Mouse (Mus musculus) embryonic facial prominence, embryonic 13.5 days (tissue): ENCODE results near the gene Mtmr14. TPM values are rescaled to one million over a fixed set of nuclear protein-coding genes. Genes with fewer than 3 reads are reported as not detected.
A peak's percentile ranks its signal among the peaks of the same experiment; 100 is the strongest.

Experiments used
- ATAC-seq: fragments of 200-750 bp; cut with Nextera tagmentation; 2 replicates; pipeline ENCODE4 v1.8.0; 2017; ENCODE audit warnings: low read depth; ENCODE audit not compliant: insufficient number of reproducible peaks, insufficient read depth, low FRiP score, low TSS enrichment
- H3K27ac ChIP-seq: fragments of 300-500 bp; sonication (generic); 2 replicates; pipeline ENCODE4 v1.5.1; 2015; ENCODE audit warnings: moderate library complexity, mild to moderate bottlenecking, inconsistent platforms
- H3K27me3 ChIP-seq: fragments of 300-500 bp; sonication (generic); 2 replicates; pipeline ENCODE4 v1.6.1; 2015; ENCODE audit warnings: mild to moderate bottlenecking, inconsistent platforms
- H3K36me3 ChIP-seq: fragments of 300-500 bp; sonication (generic); 2 replicates; pipeline ENCODE4 v1.6.1; 2015; ENCODE audit warnings: mild to moderate bottlenecking, inconsistent platforms
- H3K4me1 ChIP-seq: fragments of 300-500 bp; sonication (generic); 2 replicates; pipeline ENCODE4 v1.6.1; 2015; ENCODE audit warnings: inconsistent platforms
- H3K4me2 ChIP-seq: fragments of 300-500 bp; sonication (generic); 2 replicates; pipeline ENCODE4 v1.6.1; 2015; ENCODE audit warnings: moderate library complexity, mild to moderate bottlenecking, inconsistent platforms
- H3K4me3 ChIP-seq: fragments of 300-500 bp; sonication (generic); 2 replicates; pipeline ENCODE4 v1.5.1; 2015; ENCODE audit warnings: mild to moderate bottlenecking, inconsistent platforms
- H3K9ac ChIP-seq: fragments of 300-500 bp; sonication (generic); 2 replicates; pipeline ENCODE4 v1.6.1; 2015; ENCODE audit warnings: mild to moderate bottlenecking, inconsistent platforms
- H3K9me3 ChIP-seq: fragments of 300-500 bp; sonication (generic); 2 replicates; pipeline ENCODE4 v1.6.1; 2016; ENCODE audit warnings: inconsistent platforms
- whole genome bisulfite sequencing: fragments of 180-500 bp; shearing (Covaris S2); methylation state at CpG from one replicate; pipeline ENCODE4 v1.1.7; 2015; ENCODE audit warnings: mixed read lengths; 5-methylcytosine and 5-hydroxymethylcytosine counted together
- polyA plus RNA-seq: library from polyadenylated mRNA; unstranded; fragments of >200 nt; fragmentation: Nextera tagmentation; extraction: Ambion mirVana; gene quantifications from 2 replicates; pipeline ENCODE4 v1.2.1, GENCODE M21; 2015

Mtmr14 gene
- polyA plus RNA-seq, 1 experiment from 2014 or later: 37.2 TPM

- no peak overlapping the region for H3K4me3 ChIP-seq
Observed at GRCm38 (mm10) chr6:113302258-113302657, 64.6 kb downstream of the Mtmr14 start.

DNA sequence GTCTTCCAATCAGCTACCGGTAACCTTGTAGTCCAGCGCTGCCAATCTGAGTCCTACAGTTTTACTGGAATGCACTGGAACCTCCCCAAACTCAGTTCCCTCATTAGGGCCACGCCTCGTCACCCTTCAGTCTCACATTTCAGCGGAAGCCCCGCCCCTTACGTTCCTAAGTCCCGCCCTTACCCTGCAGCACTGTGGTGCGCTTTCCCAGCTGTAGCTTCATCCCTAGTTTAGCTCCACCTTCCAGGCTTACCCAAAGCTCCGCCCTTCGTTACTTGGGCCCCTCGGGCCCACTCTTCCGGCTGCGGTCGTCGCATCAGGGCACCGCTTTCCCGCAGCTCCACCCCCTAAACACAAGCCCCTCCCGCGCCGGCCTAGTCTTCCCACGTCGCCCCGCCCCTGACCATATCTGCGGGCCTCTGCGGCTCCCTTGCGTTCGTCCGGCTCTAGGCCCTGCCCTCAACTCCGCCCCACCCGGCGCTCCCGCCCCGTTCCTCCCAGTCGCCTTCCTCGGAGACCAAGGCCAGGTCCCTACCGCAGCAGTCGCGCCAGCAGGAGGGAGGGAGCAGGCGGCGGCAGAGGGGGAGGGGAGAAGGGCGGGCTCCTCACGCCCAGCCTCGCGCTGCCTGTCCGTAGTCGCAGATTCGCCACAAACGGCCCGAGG, 68.8 kb downstream of the Mtmr14 start:
- Histone ChIP-seq H3K9ac (peak overlapping the region; percentile 97), H3K4me3 (peak overlapping the region; percentile 95), H3K4me2 (peak overlapping the region; percentile 99), H3K27ac (peak overlapping the region; percentile 99), H3K4me1 (peaks cover 21% of the 10 kb centered on the region), H3K36me3 (peaks cover 15% of the 10 kb centered on the region), H3K9me3 (no peaks in the 10 kb centered on the region), H3K27me3 (no peaks in the 10 kb centered on the region)
- WGBS: 2% methylated on average over 50 of the region's 50 CpGs
- ATAC-seq: peak; percentile 98

More at GRCm38 (mm10) chr6:113302258-113302657, 64.6 kb downstream of the Mtmr14 start:
- H3K36me3 ChIP-seq: no peaks in the 10 kb centered on the region
- peaks cover 7% of the 10 kb centered on the region; the same call in 1 of the 2 replicates for H3K4me1 ChIP-seq
- no peak overlapping the region for H3K9ac ChIP-seq
- H3K27me3 ChIP-seq: no peaks in the 10 kb centered on the region
- 28% methylated on average over 3 of the region's 3 CpGs for WGBS
- no peak for ATAC-seq
- H3K27ac ChIP-seq: no peak overlapping the region
- H3K9me3 ChIP-seq: no peaks in the 10 kb centered on the region
- H3K4me2 ChIP-seq: no peak overlapping the region

- Histone ChIP-seq H3K4me3 (peak within 1 kb of the TSS; percentile 95), H3K9ac (peak within 1 kb of the TSS; percentile 97), H3K27ac (peak within 1 kb of the TSS; percentile 99), H3K4me1 (peaks cover 21% of the 10 kb centered on the region), H3K36me3 (peaks cover 16% of the 10 kb centered on the region), H3K27me3 (no peaks in the 10 kb centered on the region), H3K9me3 (no peaks in the 10 kb centered on the region), H3K4me2 (peak within 1 kb of the TSS; percentile 99)
- under 1% methylated on average over 32 of the region's 32 CpGs for WGBS
- peak; percentile 63 for ATAC-seq
Observed at GRCm38 (mm10) chr6:113306986-113307349, 69.3 kb downstream of the Mtmr14 start, which contains the start of gene Brpf1. TSS of gene Brpf1 (plus strand) at chr6:113307137.

GRCm38 (mm10) chr6:113307481-113308121, 70.0 kb downstream of the Mtmr14 start:
- Histone ChIP-seq H3K4me1 (peaks cover 21% of the 10 kb centered on the region), H3K4me2 (peak overlapping the region; percentile 99), H3K27ac (peak overlapping the region; percentile 99), H3K9ac (peak overlapping the region; percentile 97), H3K9me3 (no peaks in the 10 kb centered on the region), H3K36me3 (peaks cover 22% of the 10 kb centered on the region), H3K4me3 (peak overlapping the region; percentile 95), H3K27me3 (no peaks in the 10 kb centered on the region)
- ATAC-seq: no peak; the same call in 1 of the 2 replicates
- WGBS: 1% methylated on average over 32 of the region's 34 CpGs

GRCm38 (mm10) chr6:113308141-113308540, 70.5 kb downstream of the Mtmr14 start:
- H3K27ac ChIP-seq: peak overlapping the region; percentile 99
- no peak for ATAC-seq
- 28% methylated on average over 5 of the region's 5 CpGs for WGBS

DNA sequence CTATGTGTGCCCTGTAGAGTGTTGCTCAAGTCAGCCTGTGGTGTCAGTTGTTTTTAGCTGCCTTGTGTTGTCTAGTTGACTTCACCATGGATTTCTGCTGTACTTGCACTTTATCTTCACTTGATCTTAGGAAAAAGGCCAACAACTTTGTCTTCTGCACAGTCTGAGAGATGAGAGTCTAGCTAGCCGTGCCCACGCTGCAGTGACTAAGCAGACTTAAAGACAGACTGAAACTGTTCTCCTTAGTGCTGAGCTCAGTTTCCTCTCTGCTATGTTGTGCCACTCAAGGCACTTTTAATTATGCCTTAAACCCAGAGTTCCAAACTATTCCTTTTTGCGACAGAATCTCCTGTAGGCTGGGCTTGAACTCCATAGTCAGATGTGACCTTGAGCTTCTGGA, 78.3 kb downstream of the Mtmr14 start:
- ATAC-seq: no peak
- Histone ChIP-seq H3K36me3 (peaks cover 90% of the 10 kb centered on the region), H3K4me1 (no peaks in the 10 kb centered on the region), H3K4me2 (no peak overlapping the region), H3K27me3 (no peaks in the 10 kb centered on the region), H3K27ac (no peak overlapping the region), H3K9ac (no peak overlapping the region), H3K9me3 (no peaks in the 10 kb centered on the region), H3K4me3 (no peak overlapping the region)
- WGBS: 97% methylated on average over 3 of the region's 3 CpGs

More at GRCm38 (mm10) chr6:113308141-113308540, 70.5 kb downstream of the Mtmr14 start:
- H3K9ac ChIP-seq: peak overlapping the region; percentile 97
- no peaks in the 10 kb centered on the region for H3K9me3 ChIP-seq
- peak overlapping the region; percentile 95 for H3K4me3 ChIP-seq
- peaks cover 21% of the 10 kb centered on the region for H3K4me1 ChIP-seq
- H3K36me3 ChIP-seq: peaks cover 26% of the 10 kb centered on the region
- peak overlapping the region; percentile 99 for H3K4me2 ChIP-seq
- H3K27me3 ChIP-seq: no peaks in the 10 kb centered on the region

DNA sequence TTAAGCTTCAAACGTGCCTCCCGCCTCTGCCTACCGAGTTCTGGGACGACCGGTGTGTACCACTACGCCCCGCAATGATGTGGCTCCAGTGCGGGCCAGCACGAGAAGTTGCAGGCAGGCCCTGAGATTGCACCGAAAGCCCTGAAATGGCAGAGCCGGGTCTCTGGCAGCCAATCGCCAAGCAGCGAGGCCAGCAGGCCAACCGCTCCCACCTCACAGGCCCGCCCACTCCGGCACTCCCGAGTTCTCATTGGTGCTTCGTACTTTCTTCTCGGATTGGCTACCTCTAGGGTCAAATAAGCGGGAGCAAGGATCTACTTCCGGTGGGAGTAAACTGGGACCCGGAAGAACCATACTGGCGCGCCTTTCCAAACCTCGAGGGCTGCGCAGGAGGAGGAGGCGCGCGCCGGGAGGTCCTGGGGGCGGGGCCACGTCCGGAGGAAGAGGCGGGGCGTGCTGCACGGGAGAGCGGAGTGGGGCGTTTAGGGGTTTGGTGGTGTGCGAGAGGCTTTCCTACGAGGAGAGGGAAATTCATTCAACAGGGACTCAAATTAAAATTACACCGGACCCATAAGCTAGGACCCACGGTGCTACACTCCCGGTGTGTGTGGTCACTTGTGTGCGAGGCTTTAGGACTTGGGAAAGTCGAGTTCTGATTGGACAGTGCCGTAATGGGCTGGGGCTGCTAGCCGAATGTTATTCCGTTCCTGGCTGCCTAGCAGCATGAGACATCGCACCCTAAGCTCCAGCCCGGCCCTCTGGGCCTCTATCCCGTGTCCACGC, 89.1 kb downstream of the Mtmr14 start, which contains the start of gene Ogg1:
Gene Ogg1 (plus strand): TSS at position 440 of the 783 bp plus-strand sequence.
- Histone ChIP-seq H3K9me3 (no peaks in the 10 kb centered on the region), H3K9ac (peak within 1 kb of the TSS; percentile 85), H3K27me3 (no peaks in the 10 kb centered on the region), H3K4me2 (peak within 1 kb of the TSS; percentile 93), H3K4me3 (peak within 1 kb of the TSS; percentile 66), H3K4me1 (peaks cover 9% of the 10 kb centered on the region), H3K27ac (peak within 1 kb of the TSS; percentile 94), H3K36me3 (peaks cover 58% of the 10 kb centered on the region)
- WGBS: under 1% methylated on average over 52 of the region's 52 CpGs
- peak; percentile 98 for ATAC-seq

- H3K27me3 ChIP-seq: no peaks in the 10 kb centered on the region
- no peak overlapping the region for H3K4me3 ChIP-seq
- peaks cover 50% of the 10 kb centered on the region for H3K36me3 ChIP-seq
- H3K9ac ChIP-seq: no peak overlapping the region
- 83% methylated on average over 1 of the region's 1 CpGs for WGBS
- peaks cover 9% of the 10 kb centered on the region for H3K4me1 ChIP-seq
- no peaks in the 10 kb centered on the region for H3K9me3 ChIP-seq
- H3K27ac ChIP-seq: no peak overlapping the region
- ATAC-seq: no peak
- no peak overlapping the region for H3K4me2 ChIP-seq
Observed at GRCm38 (mm10) chr6:113329396-113329795, 91.8 kb downstream of the Mtmr14 start.

DNA sequence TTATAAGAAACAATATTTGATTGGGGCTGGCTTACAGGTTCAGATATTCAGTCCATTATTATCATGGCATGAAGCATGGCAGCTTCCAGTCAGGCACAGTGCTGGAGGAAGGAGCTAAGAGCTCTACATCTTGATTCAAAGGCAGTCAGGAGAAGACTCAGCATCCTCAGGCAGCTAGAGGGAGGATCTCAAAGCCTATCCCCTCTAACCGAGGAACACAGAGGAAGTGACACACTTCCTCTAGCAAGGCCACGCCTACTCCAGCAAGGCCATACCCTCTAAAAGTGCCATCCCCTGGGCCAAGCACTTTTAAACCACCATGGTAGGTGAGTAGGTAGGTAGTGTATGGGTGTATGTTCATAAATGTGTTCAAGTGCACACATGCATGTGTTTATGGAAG, 92.9 kb downstream of the Mtmr14 start:
- Histone ChIP-seq H3K4me1 (peaks cover 7% of the 10 kb centered on the region), H3K27ac (no peak overlapping the region), H3K4me3 (no peak overlapping the region), H3K36me3 (peaks cover 52% of the 10 kb centered on the region), H3K27me3 (no peaks in the 10 kb centered on the region), H3K9me3 (no peaks in the 10 kb centered on the region), H3K9ac (no peak overlapping the region), H3K4me2 (no peak overlapping the region)
- ATAC-seq: no peak
- 54% methylated on average over 2 of the region's 2 CpGs for whole genome bisulfite sequencing
